Mouse (Mus musculus): ENCODE data around the gene Art4. TPM values are rescaled to one million over a fixed set of nuclear protein-coding genes. Genes with fewer than 3 reads are reported as not detected.

Art4 gene
- polyA plus RNA-seq, 1 experiment from 2014 or later: 0.56 TPM

DNA sequence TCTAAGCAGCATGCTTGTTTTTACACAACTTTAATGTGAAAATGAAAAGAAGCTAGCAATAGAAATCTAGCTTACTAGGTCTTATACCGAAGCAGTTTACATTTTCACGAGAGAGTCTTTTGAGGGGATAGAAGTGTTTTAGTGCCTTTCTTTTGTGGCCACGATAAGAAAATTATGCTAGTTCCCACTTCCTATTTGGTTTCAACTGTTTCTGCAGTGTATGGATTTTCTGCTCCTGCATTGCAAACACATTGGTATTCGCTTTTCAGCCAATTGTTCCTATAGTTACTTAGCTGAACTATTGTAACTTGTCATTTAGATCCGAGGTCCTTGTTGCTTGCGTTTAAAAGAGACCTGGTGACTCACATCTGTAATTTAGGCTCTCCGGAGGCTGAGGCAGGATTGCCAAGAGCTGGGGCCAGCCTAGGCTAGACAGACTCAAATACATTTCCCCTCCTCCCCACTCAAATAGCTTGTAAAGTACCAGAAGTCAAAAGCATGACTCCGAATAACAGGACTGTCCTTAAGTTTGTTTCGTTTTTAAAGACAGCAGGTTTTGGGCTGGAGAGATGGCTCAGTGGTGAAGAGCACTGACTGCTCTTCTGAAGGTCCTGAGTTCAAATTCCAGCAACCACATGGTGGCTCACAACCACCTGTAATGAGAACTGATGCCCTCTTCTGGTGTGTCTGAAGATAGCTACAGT, 52.7 kb downstream of the Art4 start:
- no peaks in the 10 kb centered on the region for H3K36me3 ChIP-seq
- no peaks in the 10 kb centered on the region for H3K9me3 ChIP-seq
- peak overlapping the region; percentile 78 for H3K4me2 ChIP-seq (replicated peaks)
- H3K9ac ChIP-seq (replicated peaks): peak overlapping the region; percentile 95
- no peak for ATAC-seq (ENCODE audit: low FRiP score, low read depth)
- 0 out of 2 replicates have a peak, but pooled peaks cover 3% of the 10 kb centered on the region for H3K27me3 ChIP-seq
- peak overlapping the region; percentile 100 for H3K27ac ChIP-seq (replicated peaks)
- 40% methylated on average over 9 of the region's 9 CpGs for WGBS
- peak overlapping the region; percentile 73 for H3K4me3 ChIP-seq
- H3K4me1 ChIP-seq: peaks cover 32% of the 10 kb centered on the region

DNA sequence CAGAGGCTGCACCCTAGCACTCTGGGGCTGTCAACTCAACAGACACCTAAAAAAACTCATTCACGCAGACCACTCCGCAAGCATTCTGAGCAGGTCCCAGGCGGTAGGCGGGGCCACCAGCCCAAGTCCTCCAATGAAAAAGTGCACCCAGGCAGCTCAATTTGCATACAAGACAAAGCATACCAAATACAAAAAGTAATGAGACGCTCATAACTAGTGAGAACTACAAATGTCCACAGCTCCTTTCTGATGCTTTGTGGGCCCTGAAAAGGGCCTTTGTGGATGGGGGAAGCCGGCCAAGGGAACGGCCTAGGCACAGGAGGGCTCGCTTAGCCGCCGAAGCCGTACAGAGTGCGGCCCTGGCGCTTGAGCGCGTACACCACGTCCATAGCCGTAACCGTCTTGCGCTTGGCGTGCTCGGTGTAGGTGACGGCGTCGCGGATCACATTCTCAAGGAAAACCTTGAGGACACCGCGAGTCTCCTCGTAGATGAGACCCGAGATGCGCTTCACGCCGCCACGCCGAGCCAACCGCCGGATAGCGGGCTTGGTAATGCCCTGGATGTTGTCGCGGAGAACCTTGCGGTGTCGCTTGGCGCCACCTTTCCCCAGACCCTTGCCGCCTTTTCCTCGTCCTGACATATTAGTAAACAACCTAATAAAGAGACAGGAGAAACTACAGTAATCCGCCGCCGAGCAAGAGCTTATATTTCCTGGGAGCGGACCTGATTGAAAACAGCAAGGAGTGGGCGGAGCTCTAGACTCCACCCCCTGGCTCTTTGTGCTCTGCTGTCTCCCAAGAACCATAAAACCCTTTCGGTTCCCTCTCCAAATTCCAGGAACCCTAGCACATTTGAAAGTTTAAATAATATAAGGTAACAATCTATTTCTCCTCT, 53.5 kb downstream of the Art4 start, which contains the start of gene Hist4h4:
TSS of gene Hist4h4 (minus strand) at position 677 of the 895 bp plus-strand sequence.
- peak; percentile 74 for ATAC-seq (ENCODE audit: low FRiP score, low read depth)
- Histone ChIP-seq H3K27me3 (0 out of 2 replicates have a peak, but pooled peaks cover 3% of the 10 kb centered on the region), H3K36me3 (no peaks in the 10 kb centered on the region), H3K9ac (replicated peaks) (peak within 1 kb of the TSS; percentile 95), H3K27ac (replicated peaks) (peak within 1 kb of the TSS; percentile 100), H3K4me2 (replicated peaks) (peak within 1 kb of the TSS; percentile 78), H3K9me3 (no peaks in the 10 kb centered on the region), H3K4me3 (peak within 1 kb of the TSS; percentile 73), H3K4me1 (peaks cover 25% of the 10 kb centered on the region)
- under 1% methylated on average over 50 of the region's 50 CpGs for WGBS

DNA sequence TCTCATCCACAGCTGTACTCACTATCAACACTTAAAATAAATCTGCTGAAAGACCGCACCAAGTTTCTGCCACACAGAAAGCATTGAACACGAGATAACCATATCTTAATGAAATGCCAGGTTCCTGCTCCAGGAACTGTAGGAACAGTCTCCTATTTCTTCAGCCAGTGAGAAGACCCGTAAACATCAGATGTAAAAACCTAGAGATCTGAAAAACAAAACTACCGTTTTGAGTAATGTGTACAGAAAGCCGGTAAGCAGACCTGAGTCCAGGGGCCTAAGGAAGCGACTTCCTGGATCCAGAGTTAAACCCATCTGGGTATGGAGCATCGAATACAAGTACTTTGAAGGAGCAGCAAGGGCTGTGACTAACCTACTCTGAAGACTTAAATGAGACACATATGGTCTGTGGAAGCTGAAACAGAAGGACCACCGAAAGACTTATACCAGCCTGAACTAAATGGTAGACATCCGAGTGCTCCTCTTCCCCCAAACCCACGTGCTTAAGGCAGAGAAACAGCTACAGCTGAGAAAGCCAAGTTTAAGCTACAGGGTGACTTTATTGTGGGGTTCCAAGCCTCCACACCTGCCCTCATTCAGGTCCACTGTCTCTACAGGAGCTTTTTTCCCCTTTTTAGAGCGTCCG, 54.3 kb downstream of the Art4 start:
- Histone ChIP-seq H3K4me2 (replicated peaks) (peak overlapping the region; percentile 78), H3K4me1 (peaks cover 20% of the 10 kb centered on the region), H3K4me3 (peak overlapping the region; percentile 73), H3K36me3 (no peaks in the 10 kb centered on the region), H3K27me3 (0 out of 2 replicates have a peak, but pooled peaks cover 3% of the 10 kb centered on the region), H3K9ac (replicated peaks) (peak overlapping the region; percentile 95), H3K27ac (replicated peaks) (peak overlapping the region; percentile 100), H3K9me3 (no peaks in the 10 kb centered on the region)
- no peak; the same call in 1 of the 2 replicates for ATAC-seq (ENCODE audit: low FRiP score, low read depth)
- WGBS: 26% methylated on average over 12 of the region's 12 CpGs

DNA sequence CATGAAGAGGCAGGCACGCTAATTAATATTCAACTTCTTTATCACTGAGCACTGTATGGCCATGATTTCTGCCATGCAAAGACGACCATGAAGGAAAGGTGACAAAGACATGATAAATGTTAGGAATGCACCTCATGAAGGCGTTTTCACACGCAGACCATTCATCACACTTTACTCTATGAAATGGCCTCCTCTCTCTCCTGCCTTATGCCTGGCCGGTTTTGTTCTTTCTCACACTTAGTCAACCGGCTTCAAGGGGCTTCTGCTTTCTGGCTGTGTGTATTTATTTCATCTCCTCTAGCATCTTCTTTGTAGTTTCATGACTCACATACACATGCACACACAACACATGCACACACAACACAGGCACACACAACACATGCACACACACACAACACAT, 56.3 kb downstream of the Art4 start:
- Histone ChIP-seq H3K4me1 (peaks cover 16% of the 10 kb centered on the region), H3K27me3 (no peaks in the 10 kb centered on the region), H3K9me3 (no peaks in the 10 kb centered on the region), H3K27ac (replicated peaks) (no peak overlapping the region), H3K9ac (replicated peaks) (no peak overlapping the region), H3K36me3 (no peaks in the 10 kb centered on the region), H3K4me2 (replicated peaks) (no peak overlapping the region), H3K4me3 (no peak overlapping the region)
- ATAC-seq (ENCODE audit: low FRiP score, low read depth): no peak
- 92% methylated on average over 6 of the region's 6 CpGs for WGBS

DNA sequence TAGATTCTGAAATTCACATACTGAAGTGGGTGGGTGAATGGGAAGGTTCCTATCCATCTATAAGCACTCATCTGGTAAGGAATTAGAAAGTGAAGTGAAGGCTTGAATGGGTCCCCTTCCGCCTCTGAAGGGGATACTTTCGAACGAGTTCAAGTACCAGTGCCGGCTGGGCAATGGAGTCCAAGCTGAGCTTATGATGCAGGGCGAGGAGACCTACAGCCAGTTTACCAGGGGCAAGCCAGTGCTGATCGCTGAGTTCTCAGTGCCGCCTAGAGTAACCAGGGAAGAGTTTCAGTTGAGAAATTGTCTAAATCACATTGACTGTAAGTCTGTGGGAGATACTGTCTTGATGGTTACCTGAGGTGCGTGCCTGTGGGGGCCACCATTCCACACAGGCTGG, 56.8 kb downstream of the Art4 start:
- no peak for ATAC-seq (ENCODE audit: low FRiP score, low read depth)

More for the DNA sequence above, 56.8 kb downstream of the Art4 start:
- Histone ChIP-seq H3K27me3 (no peaks in the 10 kb centered on the region), H3K27ac (replicated peaks) (no peak overlapping the region), H3K9ac (replicated peaks) (no peak overlapping the region), H3K36me3 (no peaks in the 10 kb centered on the region), H3K4me3 (no peak overlapping the region), H3K4me1 (peaks cover 16% of the 10 kb centered on the region), H3K9me3 (no peaks in the 10 kb centered on the region), H3K4me2 (replicated peaks) (no peak overlapping the region)
- WGBS: 93% methylated on average over 8 of the region's 8 CpGs

Small RNA genes lying within 50 kb of the gene (microRNA-seq; reads per million reads assigned to microRNA genes)
- not detected for gene Gm44364

Other genes with a start within 250 kb of the Art4 start
- 0.84 TPM in 2 replicates for gene Plbd1, start 195.8 kb downstream of the Art4 start, polyA plus RNA-seq (2016; fragmentation: Nextera tagmentation; extraction: Ambion mirVana)
- 0.39 and 0.64 TPM in 2 replicates for gene Gucy2c, start 76.0 kb downstream of the Art4 start, polyA plus RNA-seq (2016; fragmentation: Nextera tagmentation; extraction: Ambion mirVana)
- gene Hist4h4, start 53.3 kb downstream of the Art4 start, polyA plus RNA-seq (2016; fragmentation: Nextera tagmentation; extraction: Ambion mirVana): 0.84 and 0.94 TPM in 2 replicates
- 114 and 117 TPM in 2 replicates for gene H2afj, start 49.5 kb downstream of the Art4 start, polyA plus RNA-seq (2016; fragmentation: Nextera tagmentation; extraction: Ambion mirVana)
- gene BC049715, start 30.1 kb downstream of the Art4 start, polyA plus RNA-seq (2016; fragmentation: Nextera tagmentation; extraction: Ambion mirVana): 2.0 and 2.3 TPM in 2 replicates
- 126 and 132 TPM in 2 replicates for gene Wbp11, start 29.5 kb downstream of the Art4 start, polyA plus RNA-seq (2016; fragmentation: Nextera tagmentation; extraction: Ambion mirVana)
- 0.24 and 0.79 TPM in 2 replicates for gene Smco3, start 22.3 kb downstream of the Art4 start, polyA plus RNA-seq (2016; fragmentation: Nextera tagmentation; extraction: Ambion mirVana)
- gene Mgp, start 18.1 kb upstream of the Art4 start, polyA plus RNA-seq (2016; fragmentation: Nextera tagmentation; extraction: Ambion mirVana): 7.2 and 10.9 TPM in 2 replicates
- gene Erp27, start 64.4 kb upstream of the Art4 start, polyA plus RNA-seq (2016; fragmentation: Nextera tagmentation; extraction: Ambion mirVana): not detected in 2 replicates
- not detected in 2 replicates for gene Pde6h, start 66.1 kb upstream of the Art4 start, polyA plus RNA-seq (2016; fragmentation: Nextera tagmentation; extraction: Ambion mirVana)
- 17.9 and 23.1 TPM in 2 replicates for gene Arhgdib, start 84.2 kb upstream of the Art4 start, polyA plus RNA-seq (2016; fragmentation: Nextera tagmentation; extraction: Ambion mirVana)